Comparison of ENCODE assay signal across 8 mouse cellular contexts in genomic region chr9:61435191-61435989, GRCm38 (mm10).
DNase-seq lines count a peak whose midpoint lies in the region; ATAC-seq and TF ChIP-seq lines count a peak whose summit lies in the region.

No protein-coding gene starts in this region.

- no peaks in the 10 kb centered on the region for H3K36me3 ChIP-seq in hindbrain, embryonic 10.5 days
- H3K36me3 ChIP-seq in hindbrain, embryonic 16.5 days (ENCODE audit: control insufficient read depth, insufficient read depth, low read length): no peaks in the 10 kb centered on the region
- no peaks in the 10 kb centered on the region for H3K36me3 ChIP-seq in C2C12 (ENCODE audit: control insufficient read depth, insufficient read depth)
- H3K36me3 ChIP-seq in embryonic facial prominence, embryonic 11.5 days (replicated peaks; ENCODE audit: control insufficient read depth, insufficient read depth, low read depth, low read length): no peaks in the 10 kb centered on the region

- no peak overlapping the region for H3ac ChIP-seq in C2C12 (ENCODE audit: control insufficient read depth, insufficient read length, low read depth)

- 33% methylated on average over 8 of the region's 8 CpGs for WGBS in hindbrain, embryonic 10.5 days
- WGBS in hindbrain, embryonic 16.5 days: 31% methylated on average over 8 of the region's 8 CpGs
- WGBS in embryonic facial prominence, embryonic 11.5 days: 35% methylated on average over 8 of the region's 8 CpGs

- H3K4me3 ChIP-seq in hindbrain, embryonic 10.5 days: no peak overlapping the region
- H3K4me3 ChIP-seq in hindbrain, embryonic 16.5 days (ENCODE audit: low read length): no peak overlapping the region
- no peak overlapping the region for H3K4me3 ChIP-seq in C2C12 (ENCODE audit: insufficient read depth, poor library complexity, severe bottlenecking)
- no peak overlapping the region for H3K4me3 ChIP-seq in embryonic facial prominence, embryonic 11.5 days (ENCODE audit: low read depth, low read length)

- H3K27me3 ChIP-seq in hindbrain, embryonic 10.5 days (ENCODE audit: insufficient read depth, poor library complexity, severe bottlenecking): peaks cover 43% of the 10 kb centered on the region
- peaks cover 4% of the 10 kb centered on the region; the same call in 1 of the 2 replicates for H3K27me3 ChIP-seq in hindbrain, embryonic 16.5 days (replicated peaks; ENCODE audit: control insufficient read depth, insufficient read depth, low read length)
- no peaks in the 10 kb centered on the region for H3K27me3 ChIP-seq in C2C12 (ENCODE audit: control insufficient read depth, insufficient read depth, insufficient read length)
- no peaks in the 10 kb centered on the region for H3K27me3 ChIP-seq in embryonic facial prominence, embryonic 11.5 days (ENCODE audit: control insufficient read depth, insufficient read depth, low read length)

- no peaks in the 10 kb centered on the region for H3K9me3 ChIP-seq in hindbrain, embryonic 10.5 days
- no peaks in the 10 kb centered on the region for H3K9me3 ChIP-seq in hindbrain, embryonic 16.5 days (ENCODE audit: control insufficient read depth, low read length)
- H3K9me3 ChIP-seq in embryonic facial prominence, embryonic 11.5 days (replicated peaks; ENCODE audit: control insufficient read depth, low read length): no peaks in the 10 kb centered on the region

- H3K4me2 ChIP-seq in hindbrain, embryonic 16.5 days (ENCODE audit: low read length): no peak overlapping the region
- no peak overlapping the region for H3K4me2 ChIP-seq in embryonic facial prominence, embryonic 11.5 days (ENCODE audit: low read depth, low read length)

- no peak for TF ChIP-seq CTCF in C2C12 (IDR thresholded peaks at IDR 0.05; ENCODE audit: control insufficient read depth, insufficient read depth, insufficient read length)

- H3K9ac ChIP-seq in hindbrain, embryonic 16.5 days (ENCODE audit: low read depth, low read length): no peak overlapping the region
- no peak overlapping the region for H3K9ac ChIP-seq in embryonic facial prominence, embryonic 11.5 days (replicated peaks; ENCODE audit: low read length)

- H3K27ac ChIP-seq in hindbrain, embryonic 10.5 days: 0 out of 2 replicates have a peak overlapping the region, but pooled peaks have one; percentile 16
- no peak overlapping the region; the same call in 1 of the 2 replicates for H3K27ac ChIP-seq in hindbrain, embryonic 16.5 days (ENCODE audit: low read depth, low read length)
- H3K27ac ChIP-seq in embryonic facial prominence, embryonic 11.5 days (replicated peaks; ENCODE audit: low read depth, low read length): no peak overlapping the region

- no peaks in the 10 kb centered on the region for H3K79me2 ChIP-seq in C2C12 (ENCODE audit: control insufficient read depth, insufficient read depth)

- no peak for ATAC-seq in hindbrain, embryonic 16.5 days
- 0 out of 2 replicates have a peak, but pooled peaks have one; percentile 40 for ATAC-seq in embryonic facial prominence, embryonic 11.5 days (replicated peaks; ENCODE audit: insufficient number of reproducible peaks, low FRiP score, low TSS enrichment, low read depth)

- H3K4me1 ChIP-seq in hindbrain, embryonic 10.5 days (replicated peaks): peaks cover 48% of the 10 kb centered on the region
- H3K4me1 ChIP-seq in hindbrain, embryonic 16.5 days (ENCODE audit: control insufficient read depth, insufficient read depth, low read depth, low read length): peaks cover 8% of the 10 kb centered on the region
- H3K4me1 ChIP-seq in embryonic facial prominence, embryonic 11.5 days (ENCODE audit: control insufficient read depth, insufficient read depth, low read length): no peaks in the 10 kb centered on the region; the same call in 1 of the 2 replicates

- H3K79me3 ChIP-seq in C2C12 (ENCODE audit: low read depth): no peaks in the 10 kb centered on the region

- DNase-seq in hindbrain, embryonic 10.5 days (ENCODE audit: low spot score): peak; percentile 33
- peak; percentile 57 for DNase-seq in embryonic facial prominence, embryonic 11.5 days (ENCODE audit: low spot score)
- DNase-seq in heart, postnatal 4 days: peak; percentile 35
- DNase-seq in lung, postnatal 10 days: peak; percentile 79
- peak; percentile 48 for DNase-seq in thymus, postnatal 25 days
- DNase-seq in testis, postnatal 10 days (ENCODE audit: low spot score): no peak

TF ChIP-seq in C2C12, 6 proteins besides CTCF, POLR2A, EP300 and RAD21:
- no peak for TF ChIP-seq MAX (IDR thresholded peaks at IDR 0.05)
- no peak for TF ChIP-seq MYOG (IDR thresholded peaks at IDR 0.05; ENCODE audit: control insufficient read depth, extremely low read depth, insufficient read length)
- no peak for TF ChIP-seq CEBPB (IDR thresholded peaks at IDR 0.05; ENCODE audit: low read depth)
- TF ChIP-seq USF1 (IDR thresholded peaks at IDR 0.05; ENCODE audit: low read depth): no peak
- peak; percentile 55 for TF ChIP-seq MYOD1 (IDR thresholded peaks at IDR 0.05; ENCODE audit: control insufficient read depth, insufficient read length, low read depth)
- no peak for TF ChIP-seq FOSL1 (IDR thresholded peaks at IDR 0.05; ENCODE audit: insufficient read depth, low read length, poor library complexity, severe bottlenecking)
